Mouse (Mus musculus): ENCODE data around the gene Mex3d.

- TF ChIP-seq TAL1 (IDR thresholded peaks at IDR 0.05; ENCODE audit: low read length) (no peak), GATA1 (IDR thresholded peaks at IDR 0.05; ENCODE audit: low read length) (no peak)
These were observed 7.7 kb upstream of the Mex3d start for GRCm38 (mm10) chr10:80395025-80395627.

Data from erythroblast, embryonic 14.5 days (primary cell).